Mouse (Mus musculus) left cerebral cortex, postnatal 14 days (tissue): ENCODE data around the gene Sufu. TPM values are rescaled to one million over a fixed set of nuclear protein-coding genes. Genes with fewer than 3 reads are reported as not detected.

Source experiments
- DNase-seq, 2 experiments: peaks; one replicate each; pipeline ENCODE4 v3.0.0; 2021 to 2022; ENCODE audit warnings: low spot score in 2 of 2, mixed read lengths in 1 of 2
- intact Hi-C: fragments of 180-260 bp; cut with DNase I; formaldehyde crosslinking; loops from one replicate; pipeline ENCODE4 v1.15.1; 2025
- total RNA-seq, 2 experiments: library from RNA; stranded (reverse); gene quantifications; 2 replicates each; pipeline ENCODE4 v1.2.3; 2021

Gene Sufu
- total RNA-seq, 2 experiments from 2014 or later, result 16.8 to 18.6 TPM

GRCm38 (mm10) chr19:46454126-46454880, 57.6 kb downstream of the Sufu start:
- DNase-seq, result no peak
- intact Hi-C loops, result no loop called here

DNA sequence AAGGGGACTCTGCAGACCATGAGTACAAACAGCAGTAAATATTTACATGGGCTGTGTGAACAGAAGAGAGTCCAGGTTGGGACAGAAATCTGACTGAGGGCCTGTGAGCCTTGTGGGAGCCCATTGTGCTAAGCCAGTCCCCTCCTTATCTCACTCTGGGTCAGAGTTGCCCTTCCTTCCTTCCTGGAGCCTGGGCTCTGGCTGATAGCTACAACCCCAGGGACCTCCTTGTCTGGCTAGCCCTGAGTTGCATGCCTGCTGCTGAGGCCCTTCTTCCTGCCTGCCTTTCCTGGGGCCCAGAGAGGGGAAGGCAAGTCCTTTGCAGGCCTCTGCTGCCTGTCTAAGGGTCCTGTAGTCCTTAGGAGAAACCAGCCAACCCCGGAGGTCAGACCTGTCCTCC, 58.3 kb downstream of the Sufu start:
- intact Hi-C loops, result no loop called here
- no peak for DNase-seq

- no peak for DNase-seq
- intact Hi-C loops, result no loop called here
Measured at GRCm38 (mm10) chr19:46455556-46455955, 58.9 kb downstream of the Sufu start.

GRCm38 (mm10) chr19:46456018-46456735, 59.5 kb downstream of the Sufu start:
- intact Hi-C loops, result no loop called here
- DNase-seq, result no peak

GRCm38 (mm10) chr19:46457798-46458197, 61.1 kb downstream of the Sufu start:
- intact Hi-C loops, result no loop called here
- no peak for DNase-seq

- no peak for DNase-seq
- intact Hi-C loops, result no loop called here
Measured at GRCm38 (mm10) chr19:46459256-46459655, 62.6 kb downstream of the Sufu start.

- intact Hi-C loops, result no loop called here
- DNase-seq, result no peak
Measured at GRCm38 (mm10) chr19:46459889-46460288, 63.2 kb downstream of the Sufu start.

DNA sequence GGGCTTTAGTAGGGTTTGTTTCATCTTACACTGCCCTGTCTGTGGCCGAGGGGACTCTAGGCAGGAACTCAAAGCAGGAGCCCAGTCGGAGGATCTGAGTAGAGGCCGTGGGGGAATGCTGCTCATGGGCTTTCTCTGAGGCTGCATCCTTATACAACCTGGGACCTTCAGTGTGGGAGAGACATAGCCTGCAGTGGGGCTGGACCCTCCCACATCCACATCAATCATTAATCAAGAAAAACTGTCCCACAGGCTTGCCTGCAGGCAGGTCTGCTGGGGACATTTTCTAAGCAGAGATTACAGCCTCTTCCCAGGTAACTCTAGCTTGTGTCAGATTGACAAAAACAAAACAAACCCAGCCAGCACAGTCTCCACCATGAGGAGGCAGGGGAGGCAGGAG, 65.9 kb downstream of the Sufu start:
- intact Hi-C loops, result no loop called here
- DNase-seq, result no peak

DNA sequence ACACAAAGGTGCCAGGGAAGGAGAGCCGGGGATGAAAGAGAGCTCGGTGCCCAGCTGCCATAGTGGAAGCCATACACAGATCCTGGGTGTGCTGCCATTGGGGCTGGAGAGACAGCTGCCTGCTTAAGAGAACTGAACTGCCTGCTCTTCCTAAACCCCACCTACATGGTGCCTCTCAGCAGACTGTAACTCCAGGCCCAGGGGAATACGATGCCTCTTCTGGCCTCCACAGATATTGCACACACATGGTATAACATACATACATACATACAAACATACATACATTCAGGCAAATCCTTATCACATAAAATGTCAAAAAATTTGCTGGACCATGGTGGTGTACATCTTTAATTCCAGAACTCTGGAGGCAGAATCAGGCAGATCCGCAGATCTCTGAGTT, 66.8 kb downstream of the Sufu start:
- DNase-seq, result no peak
- intact Hi-C loops, result no loop called here

DNA sequence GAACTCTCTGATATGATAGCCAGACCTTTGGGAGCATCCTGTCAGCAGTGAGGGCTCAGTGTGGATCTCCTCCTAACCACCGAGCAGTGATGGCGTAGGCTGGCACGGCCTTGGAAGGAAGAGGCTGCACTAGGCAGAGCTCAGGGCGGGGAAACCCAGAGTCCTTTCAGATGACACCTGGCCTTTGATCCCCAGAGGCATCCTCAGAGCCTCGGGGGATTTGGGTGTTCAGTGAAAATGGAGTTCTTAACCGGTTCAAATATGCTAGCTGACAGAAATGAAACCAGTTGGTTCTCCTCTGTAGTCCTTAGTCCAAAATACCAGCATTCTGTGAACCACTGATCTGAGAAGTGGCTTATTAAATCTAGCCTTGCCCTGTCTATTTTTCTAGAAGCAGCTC, 69.5 kb downstream of the Sufu start:
- no peak for DNase-seq
- intact Hi-C loops, result no loop called here

DNA sequence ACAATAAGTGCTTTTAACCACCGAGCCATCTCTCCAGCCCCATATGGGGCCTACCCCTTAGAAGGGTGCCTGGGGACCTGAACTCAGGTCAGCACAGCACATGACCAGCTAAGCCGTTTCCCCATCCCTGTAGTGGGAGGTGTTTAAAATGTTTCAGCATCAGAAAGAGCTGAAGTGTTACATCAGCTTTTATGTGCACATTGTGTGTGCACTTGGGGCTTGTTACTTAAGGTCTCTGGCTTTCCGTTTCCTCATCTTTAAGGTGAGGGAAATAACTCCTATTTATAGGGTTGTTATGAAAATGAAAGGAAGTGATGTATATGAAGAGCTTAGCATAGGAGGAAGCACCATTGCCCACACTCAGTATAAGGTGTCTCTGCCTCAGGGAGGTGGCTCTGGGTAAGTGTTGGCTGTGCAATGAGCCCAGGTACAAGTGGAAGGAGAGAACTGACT, 70.4 kb downstream of the Sufu start:
- no peak for DNase-seq
- intact Hi-C loops, result no loop called here

DNA sequence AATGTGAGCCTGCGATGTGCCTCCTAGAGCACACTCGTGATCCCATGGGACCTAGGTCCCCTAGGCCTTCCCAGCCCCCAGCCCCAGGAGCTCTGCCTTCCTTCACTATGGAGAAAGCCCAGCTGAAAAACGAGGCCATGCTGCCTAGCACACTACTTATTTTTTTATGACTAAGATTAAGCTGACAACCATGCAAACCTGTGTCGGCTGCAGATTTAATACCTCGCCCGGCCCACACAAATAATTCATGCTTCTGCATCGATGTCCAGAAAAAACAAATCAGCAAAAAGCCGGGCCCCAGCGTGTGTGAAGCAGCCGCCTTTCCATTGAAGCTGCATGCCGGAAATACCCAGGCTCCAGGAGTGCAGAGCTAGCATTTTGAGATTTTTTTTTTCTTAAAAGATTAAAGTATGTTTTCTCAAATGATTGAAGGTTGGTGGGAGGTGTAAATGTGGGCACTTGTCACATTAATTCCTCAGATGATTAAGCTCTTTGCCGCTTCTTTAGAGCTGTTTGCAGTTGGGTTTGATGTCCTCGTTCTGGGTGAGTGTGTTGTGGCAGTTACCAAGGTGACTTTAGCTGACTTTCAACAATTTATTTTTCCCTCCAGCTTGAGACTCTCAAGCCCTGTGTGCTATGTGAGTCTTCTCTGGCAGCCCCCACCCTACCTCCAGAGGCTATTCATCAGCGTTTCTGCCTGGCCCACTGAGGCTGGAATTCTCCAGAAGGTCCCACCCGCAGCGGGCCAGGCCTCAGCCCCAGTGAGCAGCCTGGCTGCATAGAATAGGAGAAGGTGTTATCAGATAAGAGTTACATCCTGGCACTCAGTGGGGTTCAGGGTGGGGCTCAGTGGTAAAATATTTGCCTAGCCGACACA, 73.9 kb downstream of the Sufu start:
- intact Hi-C loops, result no loop called here
- no peak for DNase-seq

- DNase-seq, result no peak
Measured at GRCm38 (mm10) chr19:46471324-46472093, 74.8 kb downstream of the Sufu start.

GRCm38 (mm10) chr19:46477432-46477845, 80.7 kb downstream of the Sufu start:
- intact Hi-C loops, result no loop called here
- peak in 1 of 2 experiments; percentile 35 for DNase-seq

More at GRCm38 (mm10) chr19:46471324-46472093, 74.8 kb downstream of the Sufu start:
- intact Hi-C loops, result no loop called here

DNA sequence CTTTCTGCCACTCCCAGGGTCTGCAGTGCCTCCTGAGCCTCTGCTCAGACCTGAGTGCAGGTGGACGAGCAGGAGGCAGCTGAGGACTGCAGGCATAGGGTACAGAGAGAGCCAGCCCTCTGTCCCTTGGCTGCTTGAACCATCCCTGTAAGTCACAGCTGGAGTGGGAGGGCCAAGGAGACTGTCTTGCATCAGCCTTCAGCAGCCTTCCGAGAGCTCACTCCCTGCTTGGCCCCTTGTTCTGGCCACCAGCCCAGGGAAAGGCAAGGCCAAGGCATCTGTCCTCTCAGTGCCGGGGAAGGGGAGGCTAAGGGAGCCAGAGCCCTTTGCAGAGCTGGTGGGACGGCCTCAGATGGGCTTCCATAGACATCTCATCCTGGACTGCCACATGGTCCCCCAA, 81.5 kb downstream of the Sufu start:
- no peak for DNase-seq
- intact Hi-C loops, result no loop called here

DNA sequence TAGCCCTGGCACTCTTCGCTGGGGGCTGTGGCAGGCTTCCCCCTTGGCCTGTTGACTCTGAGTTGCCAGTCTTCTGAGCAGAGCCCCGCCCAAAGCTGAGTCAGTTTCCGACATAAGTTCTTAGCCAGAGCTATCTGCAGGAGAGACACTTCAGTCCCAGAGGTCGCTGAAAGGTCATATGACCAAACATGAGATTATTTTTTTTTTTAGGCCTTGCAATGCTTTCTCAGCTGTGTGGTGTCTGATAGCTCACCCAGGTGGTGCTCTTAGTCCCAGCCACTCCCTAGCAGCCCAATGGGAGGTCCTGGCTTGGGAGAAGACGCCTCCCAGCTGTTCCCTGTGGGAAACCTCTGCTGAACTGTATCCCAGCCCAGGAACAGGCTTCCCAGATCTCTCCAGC, 82.1 kb downstream of the Sufu start:
- intact Hi-C loops, result no loop called here
- DNase-seq, result no peak

- DNase-seq, result no peak
- intact Hi-C loops, result no loop called here
Measured at GRCm38 (mm10) chr19:46479306-46480075, 82.8 kb downstream of the Sufu start.

- intact Hi-C loops, result no loop called here
- no peak for DNase-seq
Measured at GRCm38 (mm10) chr19:46480624-46481345, 84.1 kb downstream of the Sufu start.
